Mouse (Mus musculus) hindlimb bud, embryonic 11.5 days (tissue): ENCODE measurements around the gene Ccdc24.

Experiments used
- DNase-seq: peaks from one replicate; pipeline ENCODE4 v3.0.0-alpha.2; 2012; ENCODE audit warnings: low read depth, low spot score; ENCODE audit errors: extremely low spot score

The Ccdc24 gene

GRCm38 (mm10) chr4:117872471-117872886 lies at the start of gene Ccdc24:
TSS of gene Ccdc24 (minus strand) at chr4:117872557.
- no peak for DNase-seq

GRCm38 (mm10) chr4:117921358-117921757 lies 49.0 kb upstream of the Ccdc24 start:
- no peak for DNase-seq

- no peak for DNase-seq
Observed at GRCm38 (mm10) chr4:117918762-117919161, 46.4 kb upstream of the Ccdc24 start.

GRCm38 (mm10) chr4:117918261-117918660 lies 45.9 kb upstream of the Ccdc24 start:
- DNase-seq: no peak

- DNase-seq: no peak
Observed at GRCm38 (mm10) chr4:117917847-117918246, 45.5 kb upstream of the Ccdc24 start.

- DNase-seq: no peak
Observed at GRCm38 (mm10) chr4:117917402-117917801, 45.0 kb upstream of the Ccdc24 start.

GRCm38 (mm10) chr4:117916386-117916785 lies 44.0 kb upstream of the Ccdc24 start:
- no peak for DNase-seq

- no peak for DNase-seq
Observed at GRCm38 (mm10) chr4:117915489-117916105, 43.2 kb upstream of the Ccdc24 start.

GRCm38 (mm10) chr4:117914591-117915442 lies 42.5 kb upstream of the Ccdc24 start, which contains the start of gene Ipo13:
TSS of gene Ipo13 (minus strand) at chr4:117914999.
- DNase-seq: peak; percentile 86

- no peak for DNase-seq
Observed at GRCm38 (mm10) chr4:117914031-117914430, 41.7 kb upstream of the Ccdc24 start.

- DNase-seq: no peak
Observed at GRCm38 (mm10) chr4:117913421-117913820, 41.1 kb upstream of the Ccdc24 start.

GRCm38 (mm10) chr4:117912685-117913273 lies 40.4 kb upstream of the Ccdc24 start:
- DNase-seq: no peak

GRCm38 (mm10) chr4:117912131-117912561 lies 39.8 kb upstream of the Ccdc24 start:
- no peak for DNase-seq

- no peak for DNase-seq
Observed at GRCm38 (mm10) chr4:117908834-117909453, 36.6 kb upstream of the Ccdc24 start.

- no peak for DNase-seq
Observed at GRCm38 (mm10) chr4:117906196-117906595, 33.8 kb upstream of the Ccdc24 start.

GRCm38 (mm10) chr4:117904761-117905160 lies 32.4 kb upstream of the Ccdc24 start:
- DNase-seq: no peak

- DNase-seq: no peak
Observed at GRCm38 (mm10) chr4:117904094-117904493, 31.7 kb upstream of the Ccdc24 start.

GRCm38 (mm10) chr4:117898111-117898510 lies 25.8 kb upstream of the Ccdc24 start:
- DNase-seq: no peak

- DNase-seq: no peak
Observed at GRCm38 (mm10) chr4:117896031-117896430, 23.7 kb upstream of the Ccdc24 start.

- no peak for DNase-seq
Observed at GRCm38 (mm10) chr4:117895339-117895738, 23.0 kb upstream of the Ccdc24 start.

GRCm38 (mm10) chr4:117894601-117895000 lies 22.2 kb upstream of the Ccdc24 start:
- no peak for DNase-seq
